Mouse (Mus musculus) neural tube, embryonic 11.5 days (tissue): ENCODE measurements around the gene Kcnk1. TPM values are rescaled to one million over a fixed set of nuclear protein-coding genes. Genes with fewer than 3 reads are reported as not detected.

Source experiments
- ATAC-seq: fragments of 200-750 bp; cut with Nextera tagmentation; 2 replicates; pipeline ENCODE4 v1.8.0; 2017; ENCODE audit warnings: moderate number of reproducible peaks, mild to moderate bottlenecking, moderate TSS enrichment, moderate library complexity; ENCODE audit not compliant: insufficient read depth, low FRiP score, low TSS enrichment
- DNase-seq: peaks from one replicate; pipeline ENCODE4 v3.0.0-alpha.2; 2015; ENCODE audit warnings: low spot score
- H3K27ac ChIP-seq: fragments of 300-500 bp; sonication (generic); 2 replicates; pipeline ENCODE4 v1.5.1; 2014; ENCODE audit warnings: low read depth, mild to moderate bottlenecking, low read length
- H3K27me3 ChIP-seq: fragments of 300-500 bp; sonication (generic); 2 replicates; pipeline ENCODE4 v1.6.1; 2014; ENCODE audit warnings: mild to moderate bottlenecking, low read length, mixed read lengths; ENCODE audit not compliant: control insufficient read depth, insufficient read depth
- H3K36me3 ChIP-seq: fragments of 300-500 bp; sonication (generic); 2 replicates; pipeline ENCODE4 v1.6.1; 2014; ENCODE audit warnings: mild to moderate bottlenecking, low read length, moderate library complexity, mixed read lengths; ENCODE audit not compliant: control insufficient read depth, insufficient read depth
- H3K4me1 ChIP-seq: fragments of 300-500 bp; sonication (generic); 2 replicates; pipeline ENCODE4 v1.6.1; 2014; ENCODE audit warnings: low read length, mixed read lengths; ENCODE audit not compliant: control insufficient read depth, insufficient read depth
- H3K4me2 ChIP-seq: fragments of 300-500 bp; sonication (generic); 2 replicates; pipeline ENCODE4 v1.6.1; 2014; ENCODE audit warnings: low read depth, mild to moderate bottlenecking, moderate library complexity
- H3K4me3 ChIP-seq: fragments of 300-500 bp; sonication (generic); 2 replicates; pipeline ENCODE4 v1.5.1; 2014; ENCODE audit warnings: low read depth, low read length
- H3K9ac ChIP-seq: fragments of 300-500 bp; sonication (generic); 2 replicates; pipeline ENCODE4 v1.6.1; 2014; ENCODE audit warnings: mild to moderate bottlenecking, low read length
- H3K9me3 ChIP-seq: fragments of 300-500 bp; sonication (generic); 2 replicates; pipeline ENCODE4 v1.6.1; 2016; ENCODE audit warnings: low read length; ENCODE audit not compliant: control insufficient read depth
- WGBS: fragments of 180-500 bp; shearing (Covaris S2); extraction: QIAGEN DNeasy Blood & Tissue Kit; methylation state at CpG from one replicate; pipeline ENCODE4 v1.1.7; 2014; 5-methylcytosine and 5-hydroxymethylcytosine counted together
- polyA plus RNA-seq: library from polyadenylated mRNA; unstranded; fragments of >200 nt; fragmentation: Nextera tagmentation; extraction: Ambion mirVana; gene quantifications from 2 replicates; pipeline ENCODE4 v1.2.1, GENCODE M21; 2014

Gene Kcnk1
- polyA plus RNA-seq, 1 experiment from 2014 or later: 6.1 TPM

DNA sequence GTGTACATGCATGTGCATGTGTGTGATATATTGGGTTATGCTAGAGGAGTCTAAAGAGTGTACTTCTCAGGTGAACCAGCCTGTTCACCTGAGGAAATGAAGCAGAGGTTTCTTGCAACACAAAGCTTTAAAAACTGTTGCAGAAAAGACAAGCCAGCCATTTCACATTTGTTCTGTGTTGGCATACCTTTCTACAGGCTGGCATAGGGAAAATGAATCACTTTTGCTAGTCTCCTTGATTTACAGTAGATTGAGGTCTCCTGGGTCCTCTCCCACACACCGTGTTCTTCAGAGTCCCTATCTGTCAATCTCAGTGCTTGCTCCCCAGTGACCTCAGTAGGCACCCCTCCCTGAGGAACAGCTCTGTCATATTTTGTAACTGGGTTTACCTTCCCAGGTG lies 79.1 kb downstream of the Kcnk1 start:
- Histone ChIP-seq H3K4me3 (no peak overlapping the region), H3K4me1 (peaks cover 9% of the 10 kb centered on the region), H3K27me3 (no peaks in the 10 kb centered on the region), H3K9me3 (no peaks in the 10 kb centered on the region), H3K27ac (no peak overlapping the region), H3K4me2 (no peak overlapping the region), H3K36me3 (no peaks in the 10 kb centered on the region), H3K9ac (no peak overlapping the region)
- DNase-seq: no peak
- 90% methylated on average over 1 of the region's 1 CpGs for WGBS
- no peak for ATAC-seq

- Histone ChIP-seq H3K36me3 (no peaks in the 10 kb centered on the region), H3K4me2 (no peak overlapping the region), H3K27me3 (no peaks in the 10 kb centered on the region), H3K9me3 (no peaks in the 10 kb centered on the region), H3K4me3 (no peak overlapping the region), H3K4me1 (peaks cover 9% of the 10 kb centered on the region), H3K27ac (no peak overlapping the region), H3K9ac (no peak overlapping the region)
- WGBS: 14% methylated on average over 10 of the region's 10 CpGs
- no peak for ATAC-seq
- DNase-seq: peak; percentile 87
Measured at GRCm38 (mm10) chr8:126075400-126075799, 80.4 kb downstream of the Kcnk1 start.

Other genes with a start within 250 kb of the Kcnk1 start
- 0.37 and 0.65 TPM in 2 replicates for gene Pcnx2, start 96.9 kb upstream of the Kcnk1 start, polyA plus RNA-seq
- gene Map3k21, start 84.7 kb upstream of the Kcnk1 start, polyA plus RNA-seq: 0.05 TPM in 1 of 2 replicates, not detected in the other